Mouse (Mus musculus): Measurements from ENCODE around the gene Ccs.

- TF ChIP-seq GATA1 (IDR thresholded peaks at IDR 0.05; ENCODE audit: borderline replicate concordance, low read length) (no peak), FLI1 (IDR thresholded peaks at IDR 0.05; ENCODE audit: low read length) (no peak)
Measured at GRCm38 (mm10) chr19:4854552-4855469, 15.7 kb upstream of the Ccs start, which contains the start of gene Ctsf.

Measured in megakaryocyte, embryonic 14.5 days (primary cell).